Comparison of ENCODE assay signal across 29 mouse cellular contexts in genomic region chr3:32483035-32483434, GRCm38 (mm10). TPM values are rescaled to one million over a fixed set of nuclear protein-coding genes. Genes with fewer than 3 reads are reported as not detected.
"Had no signal": no experiment of that assay in that cellular context is flagged by ENCODE, and none has a peak within 500 bp of the region (broad histone marks: within the 10 kb centered on the region; RNA-seq: fewer than 3 reads in every experiment).

No protein-coding gene starts in this region.

- H3K9me3 ChIP-seq: heart, embryonic 13.5 days; heart, embryonic 15.5 days; hindbrain, embryonic 10.5 days; hindbrain, embryonic 12.5 days; intestine, embryonic 15.5 days; limb, embryonic 10.5 days; limb, embryonic 12.5 days; liver, embryonic 12.5 days had no signal

- ATAC-seq: hindbrain, embryonic 16.5 days; inflammation-experienced regulatory T-cells, adult 6 months; intestine, embryonic 15.5 days; intestine, postnatal 0 days; liver, embryonic 12.5 days had no signal

- H3K4me1 ChIP-seq: heart, embryonic 13.5 days; heart, embryonic 15.5 days; hindbrain, embryonic 10.5 days; hindbrain, embryonic 12.5 days; intestine, embryonic 15.5 days; liver, embryonic 12.5 days had no signal

- H3K4me3 ChIP-seq: gastrocnemius, adult 2 months; heart, adult 2 months; heart, embryonic 13.5 days; heart, embryonic 15.5 days; hindbrain, embryonic 10.5 days; hindbrain, embryonic 12.5 days; intestine, embryonic 15.5 days; layer of hippocampus, adult 2 months; left cerebral cortex, adult 2 months; limb, embryonic 10.5 days; limb, embryonic 12.5 days; liver, embryonic 12.5 days had no signal

- H3K27ac ChIP-seq: gastrocnemius, adult 2 months; heart, adult 2 months; heart, embryonic 13.5 days; heart, embryonic 15.5 days; hindbrain, embryonic 10.5 days; hindbrain, embryonic 12.5 days; hindbrain, embryonic 14.5 days; intestine, embryonic 15.5 days; layer of hippocampus, adult 2 months; left cerebral cortex, adult 2 months; limb, embryonic 10.5 days; limb, embryonic 12.5 days; liver, embryonic 12.5 days; liver, embryonic 14.5 days had no signal

- H3K27me3 ChIP-seq: heart, embryonic 13.5 days; heart, embryonic 15.5 days; hindbrain, embryonic 12.5 days; intestine, embryonic 15.5 days; limb, embryonic 12.5 days; liver, embryonic 12.5 days had no signal

- H3K4me2 ChIP-seq: heart, embryonic 11.5 days; heart, embryonic 13.5 days; heart, embryonic 15.5 days; hindbrain, embryonic 12.5 days; hindbrain, embryonic 14.5 days; intestine, embryonic 15.5 days; limb, embryonic 12.5 days; liver, embryonic 12.5 days had no signal

- DNase-seq: gastrocnemius, adult 2 months; gastrocnemius, postnatal 10 days; gastrocnemius, postnatal 25 days; heart, adult 2 months; heart, postnatal 4 days; kidney, adult 18-20 months; kidney, adult 8-10 months; kidney, postnatal 10 days; kidney, postnatal 4 days had no signal

- H3K9ac ChIP-seq: heart, embryonic 13.5 days; heart, embryonic 15.5 days; hindbrain, embryonic 12.5 days; hindbrain, embryonic 14.5 days; intestine, embryonic 15.5 days; limb, embryonic 12.5 days; liver, embryonic 12.5 days; liver, embryonic 14.5 days had no signal

- H3K36me3 ChIP-seq: heart, embryonic 13.5 days; heart, embryonic 15.5 days; hindbrain, embryonic 10.5 days; hindbrain, embryonic 12.5 days; intestine, embryonic 15.5 days; limb, embryonic 10.5 days; limb, embryonic 12.5 days; liver, embryonic 12.5 days had no signal

RNA-seq across cellular contexts. Expression of gene Kcnmb3, which starts 9.0 kb away (rescaled TPM):
- total RNA-seq: gastrocnemius, adult 2 months; gastrocnemius, postnatal 25 days; granulocyte monocyte progenitor cell, adult 5-6 weeks; heart, adult 2 months; left cerebral cortex, adult 2 months; liver, adult 2 months had no signal
- polyA plus RNA-seq: heart, adult 2 months; heart, embryonic 15.5 days; hindbrain, embryonic 10.5 days; intestine, embryonic 15.5 days; kidney, embryonic 14.5 days; limb, embryonic 14.5 days; liver, adult 2 months; liver, embryonic 12.5 days; liver, embryonic 14.5 days had no signal
